Mouse (Mus musculus) E14TG2a.4 (cell line): ENCODE data around the gene Slc13a3.
"Not testable (repeated sequence)": the region's sequence is repeated elsewhere in the genome, so short reads cannot be mapped to it uniquely, and the experiment has no call there.

ENCODE experiments used
- H3K27me3 ChIP-seq: 2 replicates; pipeline ENCODE4 v1.6.1; 2014; ENCODE audit warnings: low read length, control low read depth; ENCODE audit not compliant: insufficient read depth
- H3K36me3 ChIP-seq: 2 replicates; pipeline ENCODE4 v1.6.1; 2014; ENCODE audit warnings: low read length, control low read depth; ENCODE audit not compliant: insufficient read depth
- H3K4me1 ChIP-seq: replicated peaks from 2 replicates; pipeline ENCODE4 v1.6.1; 2014; ENCODE audit warnings: low read depth, low read length, control low read depth
- H3K4me3 ChIP-seq: replicated peaks from 2 replicates; pipeline ENCODE4 v1.5.1; 2014; ENCODE audit warnings: mild to moderate bottlenecking, low read length
- H3K9me3 ChIP-seq: 2 replicates; pipeline ENCODE4 v1.6.1; 2014; ENCODE audit warnings: low read length, control low read depth
- CTCF ChIP-seq: conservative IDR thresholded peaks from 2 replicates; pipeline ENCODE4 v1.5.1; 2014; ENCODE audit warnings: low read length
- NANOG ChIP-seq: IDR thresholded peaks from 2 replicates; pipeline ENCODE4 v1.6.1; 2014; ENCODE audit warnings: borderline replicate concordance, low read length, mixed read lengths
- POU5F1 ChIP-seq: IDR thresholded peaks from 2 replicates; pipeline ENCODE4 v1.6.1; 2014; ENCODE audit warnings: low read length, borderline replicate concordance

Gene Slc13a3

GRCm38 (mm10) chr2:165473003-165473402, at the start of gene Slc13a3:
Gene Slc13a3, minus strand, starts transcription at chr2:165473230.
- TF ChIP-seq POU5F1 = no peak
- TF ChIP-seq NANOG = no peak
- TF ChIP-seq CTCF = no peak
- Histone ChIP-seq H3K4me3 (peak within 1 kb of the TSS; percentile 69), H3K27me3 (peaks cover 61% of the 10 kb centered on the region)

GRCm38 (mm10) chr2:165515178-165515728, 42.2 kb upstream of the Slc13a3 start:
- Histone ChIP-seq H3K4me1 (peaks cover 15% of the 10 kb centered on the region), H3K4me3 (no peak overlapping the region), H3K9me3 (no peaks in the 10 kb centered on the region), H3K36me3 (no peaks in the 10 kb centered on the region), H3K27me3 (peaks cover 42% of the 10 kb centered on the region)
- TF ChIP-seq CTCF = no peak
- no peak for TF ChIP-seq POU5F1
- no peak for TF ChIP-seq NANOG

More at GRCm38 (mm10) chr2:165473003-165473402, at the start of gene Slc13a3:
- no peaks in the 10 kb centered on the region for H3K36me3 ChIP-seq
- H3K9me3 ChIP-seq = no peaks in the 10 kb centered on the region
- peaks cover under 1% of the 10 kb centered on the region for H3K4me1 ChIP-seq

- TF ChIP-seq NANOG (no peak), CTCF (no peak), POU5F1 (no peak)
- no peaks in the 10 kb centered on the region for H3K9me3 ChIP-seq
- no peaks in the 10 kb centered on the region for H3K36me3 ChIP-seq
- H3K4me1 ChIP-seq = peaks cover 16% of the 10 kb centered on the region
- H3K4me3 ChIP-seq = no peak overlapping the region
- H3K27me3 ChIP-seq = peaks cover 50% of the 10 kb centered on the region
Measured at GRCm38 (mm10) chr2:165512870-165513600, 40.0 kb upstream of the Slc13a3 start.

GRCm38 (mm10) chr2:165512426-165512825, 39.4 kb upstream of the Slc13a3 start:
- no peak for TF ChIP-seq CTCF
- no peak for TF ChIP-seq POU5F1
- no peaks in the 10 kb centered on the region for H3K9me3 ChIP-seq
- H3K4me1 ChIP-seq = peaks cover 16% of the 10 kb centered on the region
- peaks cover 44% of the 10 kb centered on the region for H3K27me3 ChIP-seq
- H3K4me3 ChIP-seq = no peak overlapping the region
- no peaks in the 10 kb centered on the region for H3K36me3 ChIP-seq

- not testable (repeated sequence) for H3K36me3 ChIP-seq, H3K4me3 ChIP-seq, H3K9me3 ChIP-seq
- H3K4me1 ChIP-seq = peaks cover 16% of the 10 kb centered on the region
- H3K27me3 ChIP-seq = peaks cover 37% of the 10 kb centered on the region
Measured at GRCm38 (mm10) chr2:165511530-165511929, 38.5 kb upstream of the Slc13a3 start.

- H3K36me3 ChIP-seq, H3K9me3 ChIP-seq, H3K4me3 ChIP-seq: not testable (repeated sequence)
- H3K4me1 ChIP-seq = peaks cover 16% of the 10 kb centered on the region
- peaks cover 37% of the 10 kb centered on the region for H3K27me3 ChIP-seq
Measured at GRCm38 (mm10) chr2:165510914-165511458, 38.0 kb upstream of the Slc13a3 start.

- TF ChIP-seq NANOG = no peak
- no peak for TF ChIP-seq CTCF
- no peak for TF ChIP-seq POU5F1
- Histone ChIP-seq H3K4me1 (peaks cover 16% of the 10 kb centered on the region), H3K9me3 (no peaks in the 10 kb centered on the region), H3K36me3 (no peaks in the 10 kb centered on the region), H3K4me3 (no peak overlapping the region), H3K27me3 (peaks cover 36% of the 10 kb centered on the region)
Measured at GRCm38 (mm10) chr2:165510466-165510865, 37.4 kb upstream of the Slc13a3 start.

GRCm38 (mm10) chr2:165509686-165510085, 36.7 kb upstream of the Slc13a3 start:
- Histone ChIP-seq H3K27me3 (peaks cover 36% of the 10 kb centered on the region), H3K36me3 (no peaks in the 10 kb centered on the region), H3K4me3 (no peak overlapping the region), H3K9me3 (no peaks in the 10 kb centered on the region), H3K4me1 (peaks cover 16% of the 10 kb centered on the region)
- no peak for TF ChIP-seq NANOG
- no peak for TF ChIP-seq CTCF
- no peak for TF ChIP-seq POU5F1
